Mouse (Mus musculus): ENCODE results near the gene Tex35.

DNA sequence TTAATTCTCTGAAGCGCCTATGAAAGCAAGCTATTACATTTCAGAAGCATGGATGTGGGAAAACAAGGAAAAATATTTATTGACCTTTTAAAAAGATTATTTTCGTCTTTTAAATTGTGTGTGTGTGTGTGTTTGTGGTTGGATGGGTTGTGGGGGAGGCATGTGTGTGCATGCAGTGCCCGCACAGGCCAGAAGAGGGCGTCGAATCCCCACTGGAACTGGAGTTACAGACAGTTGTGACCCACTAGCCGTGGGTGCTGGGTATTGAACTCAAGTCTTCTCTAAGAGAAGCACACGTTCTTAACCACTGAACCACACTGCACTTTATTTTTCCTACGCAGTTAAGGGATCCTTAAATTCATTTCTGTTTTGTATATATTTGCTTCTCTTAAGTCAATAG is 26.5 kb downstream of the Tex35 start:
- TF ChIP-seq CTCF (IDR thresholded peaks at IDR 0.05; ENCODE audit: low read depth, low read length): peak; percentile 48; the same call in 1 of the 2 replicates
- no peak for TF ChIP-seq POLR2A (IDR thresholded peaks at IDR 0.05; ENCODE audit: borderline replicate concordance, low read depth, low read length)

All from bone marrow macrophage, adult 2 months (primary cell).